Mouse (Mus musculus) layer of hippocampus, postnatal 10 days (tissue): ENCODE results near the gene Med12. TPM values are rescaled to one million over a fixed set of nuclear protein-coding genes. Genes with fewer than 3 reads are reported as not detected.
A peak's percentile ranks its signal among the peaks of the same experiment; 100 is the strongest.

ENCODE experiments used
- DNase-seq, 2 experiments: peaks; one replicate each; pipeline ENCODE4 v3.0.0; 2021; ENCODE audit warnings: low spot score in 2 of 2
- long read RNA-seq: library from polyadenylated mRNA; stranded (forward); transcript quantifications from one replicate; pipeline ENCODE4 v2.0.0, GENCODE M21; 2023
- total RNA-seq, 2 experiments: library from RNA; stranded (reverse); gene quantifications; 2 replicates each; pipeline ENCODE4 v1.2.3; 2021

Med12 gene
- 10 to 100 TPM; 34.0 to 34.5 TPM for total RNA-seq
- long read RNA-seq, full-length matches to known transcripts, result 1 of 10 reads
- long read RNA-seq, partial matches to known transcripts, result 7 of 10 reads
- long read RNA-seq, other reads (novel, unspliced or antisense), result 2 of 10 reads

DNA sequence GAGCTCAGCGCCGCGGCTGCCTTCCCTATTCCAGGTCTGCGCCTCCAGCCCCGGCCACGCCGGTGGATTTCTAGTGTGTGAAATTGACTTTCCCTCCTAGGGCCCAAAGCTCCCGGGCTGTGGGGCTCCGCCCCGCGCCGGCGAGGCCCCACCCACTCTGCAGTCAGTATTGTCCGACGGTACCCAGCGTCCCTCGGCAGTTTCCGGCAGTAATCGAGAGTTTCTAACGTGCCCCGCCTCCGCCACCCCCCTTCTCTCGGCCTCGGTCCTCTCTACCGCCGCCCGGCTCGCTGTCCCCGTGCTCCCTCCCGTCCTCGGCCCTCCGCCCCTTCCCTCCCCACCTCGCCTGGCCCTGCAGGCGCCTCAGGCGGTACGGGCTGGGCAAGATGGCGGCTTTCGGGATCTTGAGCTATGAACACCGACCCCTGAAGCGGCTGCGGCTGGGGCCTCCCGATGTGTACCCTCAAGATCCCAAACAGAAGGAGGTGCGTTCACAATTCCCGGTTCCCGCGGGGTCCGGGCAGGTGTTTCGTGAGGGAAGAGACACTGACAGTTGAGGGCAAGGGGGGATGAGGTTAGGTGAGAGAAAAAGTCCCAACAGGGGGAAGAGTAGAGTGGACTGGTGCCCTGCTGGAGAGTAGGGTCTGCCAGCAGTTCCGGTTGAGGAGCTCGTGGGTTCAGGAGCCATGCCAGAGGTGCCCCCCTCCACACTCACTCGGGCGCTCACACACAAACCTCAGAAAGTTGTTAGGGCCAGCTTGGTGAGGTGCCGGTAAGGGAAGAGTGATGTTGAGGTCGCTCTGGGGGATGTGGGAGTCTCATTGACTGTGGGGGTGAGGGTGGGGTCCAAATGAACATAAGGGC is at the start of gene Med12:
Med12 (plus strand) TSS at position 156 of the 864 bp plus-strand sequence.
- DNase-seq, result peak; percentile 77 to 83

DNA sequence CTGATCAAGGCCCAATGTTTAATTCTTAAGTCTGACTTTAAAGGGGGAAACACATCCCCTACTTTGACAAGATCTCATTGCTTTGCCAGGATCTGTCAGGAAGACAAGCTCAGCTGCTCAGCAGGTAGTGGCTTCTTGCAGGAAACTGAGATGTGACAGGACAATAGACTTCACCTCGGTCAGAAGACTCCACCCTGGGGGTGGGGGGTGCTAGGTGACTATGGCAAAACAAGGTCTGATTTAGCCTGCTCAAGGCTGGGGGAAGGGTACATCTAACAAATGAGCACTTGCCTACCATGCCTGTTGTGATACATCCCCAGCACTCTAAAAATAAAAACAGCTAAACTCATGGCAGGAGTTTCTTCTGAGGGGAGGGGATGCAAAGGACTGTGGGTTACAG is 28.8 kb upstream of the Med12 start:
- no peak for DNase-seq

DNA sequence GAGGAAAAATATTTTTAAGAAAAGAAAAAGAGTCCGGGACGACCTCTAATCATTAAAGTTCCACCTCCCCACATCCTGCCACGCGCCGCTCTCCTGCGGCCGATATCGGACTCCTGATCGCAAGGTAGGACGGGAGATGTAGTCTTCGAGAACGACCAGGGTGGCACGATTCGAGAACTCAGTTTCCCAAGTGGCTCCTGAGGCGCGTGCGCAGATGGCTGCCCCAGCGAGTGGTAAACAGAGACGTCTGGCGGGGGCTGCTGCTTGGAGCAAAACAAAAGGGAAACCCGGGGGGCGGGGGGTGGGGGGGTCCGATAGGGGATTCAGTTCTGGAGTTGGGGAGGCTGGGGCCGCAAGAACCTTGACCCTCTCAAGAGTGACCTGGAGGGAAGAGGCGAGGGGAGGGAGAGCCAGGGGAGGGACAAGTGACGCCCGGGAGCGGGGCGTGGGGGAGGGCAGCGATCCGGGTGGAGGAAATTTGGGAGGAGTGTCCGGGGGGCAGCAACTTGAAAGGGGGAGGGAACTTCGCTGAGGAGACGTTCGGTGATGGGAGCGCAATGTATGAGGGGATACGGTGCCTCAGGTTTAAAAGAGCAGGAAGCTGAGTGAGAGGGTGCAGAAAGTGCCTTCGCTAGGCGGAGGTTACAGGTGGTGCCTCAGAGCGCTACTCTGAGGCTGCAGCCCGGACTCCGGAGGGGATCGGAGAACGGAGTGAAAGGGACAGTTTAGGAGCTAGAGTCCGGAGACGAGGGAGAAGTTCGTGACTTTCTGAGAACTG is 19.7 kb upstream of the Med12 start, which contains the start of gene Foxo4:
Foxo4 (plus strand) TSS at position 577 of the 778 bp plus-strand sequence.
- DNase-seq, result peak; percentile 73 to 83

DNA sequence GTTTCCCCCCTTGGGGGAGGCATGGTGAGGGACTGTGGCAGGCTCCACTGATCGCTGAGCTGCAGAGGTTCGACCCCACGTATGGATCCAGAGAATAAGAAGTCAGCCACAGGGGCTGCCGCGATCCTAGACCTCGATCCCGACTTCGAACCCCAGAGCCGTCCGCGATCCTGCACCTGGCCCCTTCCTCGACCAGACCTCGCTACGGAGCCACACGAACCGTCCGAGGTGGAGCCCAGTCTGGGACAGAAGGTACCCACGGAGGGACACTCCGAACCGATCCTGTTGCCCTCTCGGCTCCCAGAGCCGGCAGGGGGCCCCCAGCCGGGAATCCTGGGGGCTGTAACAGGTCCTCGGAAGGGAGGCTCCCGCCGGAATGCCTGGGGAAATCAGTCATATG is 19.1 kb upstream of the Med12 start:
- DNase-seq, result no peak

DNA sequence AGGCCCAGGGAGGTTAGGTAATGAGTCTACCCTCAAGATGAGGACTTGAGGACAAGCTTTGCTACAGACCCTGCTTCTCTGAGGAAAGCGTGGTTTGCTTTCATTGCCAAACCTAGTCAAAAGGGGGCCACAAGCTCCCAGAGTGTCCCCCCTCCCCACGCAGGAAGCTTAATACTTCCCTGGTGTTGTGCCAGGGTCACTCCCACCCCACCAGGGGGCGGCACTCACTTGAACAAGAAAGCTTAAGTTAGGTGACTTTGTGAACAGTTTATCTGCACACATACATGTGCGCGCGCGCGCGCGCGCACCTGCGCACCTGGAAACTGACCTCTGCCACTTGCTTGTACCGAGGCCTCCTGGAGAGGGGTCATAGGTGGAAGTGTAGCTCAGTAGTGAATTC is 17.2 kb upstream of the Med12 start:
- no peak for DNase-seq

DNA sequence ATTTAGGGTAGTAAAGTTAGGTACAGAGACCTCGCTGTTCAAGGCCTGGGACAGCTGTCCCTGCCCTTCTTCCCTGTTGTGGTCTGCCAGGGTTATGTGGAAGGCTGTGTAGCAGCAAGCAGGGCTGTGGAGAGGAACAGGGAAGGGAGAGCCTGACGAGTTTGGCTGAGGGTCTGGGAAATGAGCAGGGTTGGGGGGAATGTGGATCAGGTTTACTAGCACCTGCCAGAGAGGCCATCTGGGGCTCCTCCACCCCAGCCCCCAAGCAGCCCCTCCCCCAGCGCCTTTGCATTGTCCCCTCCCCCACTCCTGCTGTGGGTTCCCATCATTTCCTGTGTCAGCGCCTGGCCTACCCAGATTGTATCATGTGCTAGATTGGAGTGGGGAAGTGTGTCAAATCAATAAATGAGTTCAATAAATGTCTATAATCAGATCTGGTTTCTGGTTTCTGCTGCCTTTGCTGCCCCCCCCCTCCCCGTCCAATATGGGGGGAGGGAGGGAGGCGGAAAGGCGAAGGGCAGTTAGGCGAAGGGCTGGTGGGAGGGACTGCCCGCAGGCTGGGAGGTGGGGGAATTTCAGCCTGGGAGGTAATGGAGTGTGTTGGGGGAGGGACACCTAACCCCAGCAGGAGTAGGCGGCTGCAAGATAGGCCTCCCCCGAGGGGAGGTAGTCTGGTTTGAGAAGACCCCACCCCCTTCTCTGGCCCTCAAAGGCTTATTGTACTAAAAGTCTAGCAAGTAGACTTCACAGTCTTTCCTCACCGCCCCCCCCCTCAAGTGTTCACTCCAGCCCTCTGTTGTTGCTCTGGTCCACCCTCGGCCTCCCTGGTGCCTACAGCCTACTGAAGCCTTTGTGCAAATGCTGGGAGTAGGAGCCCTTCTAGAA is 13.1 kb upstream of the Med12 start:
- peak in 1 of 2 experiments; percentile 10 for DNase-seq

DNA sequence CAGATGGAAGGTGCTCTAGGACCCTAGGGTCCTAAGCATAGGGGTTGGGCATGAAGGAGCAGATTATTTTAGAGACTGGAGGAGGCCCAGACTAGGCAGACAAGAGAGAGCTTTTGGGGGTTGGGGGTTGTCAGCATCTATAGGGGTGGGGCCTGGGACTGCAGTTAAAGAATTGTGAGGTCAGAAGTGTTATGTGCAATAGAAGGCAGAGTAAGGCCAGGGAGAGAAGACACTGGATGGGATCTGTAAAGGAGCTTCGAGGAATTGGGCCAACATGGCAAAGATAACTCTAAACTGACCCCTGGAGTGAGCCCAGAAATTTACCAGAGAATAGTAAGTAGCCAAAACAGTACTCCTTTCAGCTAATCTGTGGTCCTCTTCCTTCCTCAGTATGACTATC is 9.9 kb upstream of the Med12 start, which contains the start of gene Gm614:
Gm614 (minus strand) TSS at position 101 of the 400 bp plus-strand sequence.
- DNase-seq, result no peak

DNA sequence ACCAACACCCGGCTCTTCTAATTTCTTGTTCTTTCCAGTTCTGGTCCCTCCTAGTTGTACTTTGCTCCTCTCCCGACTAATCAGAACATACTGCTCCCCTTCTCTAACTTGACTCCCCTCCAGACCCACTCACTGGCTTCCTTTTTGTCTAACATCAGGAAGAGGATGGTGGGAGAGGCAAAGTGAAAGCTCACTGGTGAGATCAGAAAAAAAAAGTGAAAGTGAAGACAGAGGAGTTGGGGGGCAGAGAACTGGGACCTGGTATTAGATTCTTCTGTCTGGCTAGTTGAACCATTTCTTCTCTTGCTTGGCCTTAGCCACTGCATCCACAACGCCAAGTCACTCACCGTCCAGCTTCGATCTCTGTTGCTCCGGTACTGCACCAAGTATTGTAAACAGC is 7.2 kb upstream of the Med12 start:
- no peak for DNase-seq

DNA sequence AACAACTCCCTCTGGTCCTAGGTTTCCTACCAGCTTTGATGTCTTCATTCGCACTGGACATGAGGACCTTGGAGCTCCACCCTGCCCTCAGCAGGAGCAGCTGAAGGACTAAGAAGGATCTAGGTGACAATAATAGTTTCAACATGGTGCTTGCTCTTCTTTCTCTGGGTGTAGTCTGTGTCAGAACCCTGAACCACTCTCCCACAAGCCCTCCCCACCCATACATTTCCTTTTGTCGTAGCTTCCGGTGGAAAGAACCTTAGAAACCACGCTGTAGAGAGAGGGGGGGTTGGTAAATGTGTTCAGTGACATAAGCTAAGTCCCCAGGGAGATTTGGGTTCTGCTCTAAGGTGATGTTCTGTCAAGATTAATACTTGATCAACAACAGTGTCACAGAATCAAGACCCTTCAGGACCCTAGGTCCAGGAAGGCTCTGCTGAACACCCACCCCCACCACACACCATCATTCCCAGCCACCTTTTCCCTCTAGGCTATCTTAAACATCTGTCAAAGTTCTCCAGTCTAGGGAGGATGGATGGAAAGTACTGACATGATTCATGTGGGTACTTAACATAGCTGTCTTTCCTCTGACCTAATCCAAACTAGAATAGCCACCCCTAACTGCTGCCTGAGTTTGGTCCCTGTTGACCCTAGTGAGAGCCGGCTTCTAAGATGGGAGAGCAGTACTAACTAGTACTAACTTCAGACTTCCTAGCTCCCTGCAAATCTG is 5.6 kb upstream of the Med12 start, which contains the start of gene Il2rg:
Il2rg (minus strand) TSS at position 231 of the 730 bp plus-strand sequence.
- no peak for DNase-seq

DNA sequence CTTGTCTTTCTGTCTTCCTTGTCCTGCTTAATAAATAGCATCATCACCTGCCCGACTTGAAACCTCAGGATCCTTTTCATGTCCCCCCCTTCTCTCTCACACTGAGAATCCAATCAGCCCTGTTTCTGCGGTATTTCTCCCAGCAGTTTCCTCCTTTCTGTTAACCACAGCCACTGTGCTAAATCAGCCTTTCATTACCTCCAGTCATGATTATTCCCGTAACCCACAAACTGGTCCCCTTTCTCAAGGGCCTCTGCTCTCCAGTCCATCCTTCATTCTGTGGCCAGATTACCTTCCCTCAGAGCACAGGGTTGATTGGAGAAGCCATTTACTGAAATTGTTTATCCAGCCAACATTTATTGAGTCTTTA is 5.1 kb upstream of the Med12 start, which contains the start of gene Gm20489:
Gm20489 (minus strand) TSS at position 269 of the 370 bp plus-strand sequence.
- DNase-seq, result no peak

DNA sequence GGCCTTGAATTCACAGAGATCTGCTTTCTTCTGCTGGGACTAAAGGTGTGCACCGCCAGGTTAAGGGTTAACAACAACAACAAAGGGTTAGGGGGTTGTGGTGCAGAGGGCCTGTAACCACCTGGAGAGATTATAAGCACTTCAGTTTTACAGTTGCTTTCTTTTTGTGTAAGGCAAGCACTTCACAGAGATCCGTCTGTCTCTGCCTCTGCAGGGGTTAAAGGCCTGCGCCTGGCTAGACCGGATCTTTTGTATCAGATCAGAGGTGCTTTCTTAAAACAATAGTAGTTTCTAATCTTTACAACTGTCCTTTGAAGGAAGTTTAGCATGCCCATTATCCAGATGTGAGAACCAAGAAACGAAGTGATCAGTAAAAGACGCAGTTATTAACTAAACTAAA is 420 bp upstream of the Med12 start:
- no peak for DNase-seq

DNA sequence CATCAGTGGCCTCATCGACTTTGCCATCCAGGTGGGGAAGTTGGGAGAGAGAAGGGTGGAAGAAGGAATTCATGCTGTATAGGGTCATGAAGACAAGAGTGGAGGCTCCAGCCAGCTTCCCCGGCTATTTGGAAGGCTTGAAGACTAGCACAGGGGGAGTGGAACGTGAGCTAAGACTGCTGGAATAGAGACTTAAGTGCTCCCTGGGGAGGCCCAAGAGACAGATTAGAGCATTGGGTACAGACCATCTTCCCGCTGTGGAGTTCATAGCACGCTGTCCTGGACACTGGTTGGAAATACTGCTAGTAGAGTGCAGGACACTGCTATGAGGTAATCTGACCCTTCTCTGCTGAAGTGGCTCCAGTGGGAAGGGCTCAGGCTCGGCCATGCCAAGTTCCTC is 9.0 kb downstream of the Med12 start:
- DNase-seq, result no peak

DNA sequence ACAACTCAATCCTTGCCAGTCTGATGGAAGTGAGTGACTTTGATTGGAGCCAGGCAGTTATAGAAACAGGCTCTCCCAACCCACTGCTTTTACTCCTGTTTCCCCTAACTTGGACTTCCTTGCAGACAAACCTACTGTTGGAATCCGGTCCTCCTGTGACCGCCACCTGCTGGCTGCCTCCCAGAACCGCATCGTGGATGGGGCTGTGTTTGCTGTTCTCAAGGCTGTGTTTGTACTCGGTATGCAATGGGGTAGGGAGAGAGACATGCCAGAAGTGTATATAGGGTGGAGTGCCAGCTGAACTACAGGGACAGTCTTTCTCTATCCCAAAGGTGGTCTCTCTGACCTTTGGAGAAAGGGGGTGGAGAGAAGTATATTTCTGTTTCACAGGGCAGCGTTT is 11.7 kb downstream of the Med12 start:
- DNase-seq, result peak; percentile 62 to 66

DNA sequence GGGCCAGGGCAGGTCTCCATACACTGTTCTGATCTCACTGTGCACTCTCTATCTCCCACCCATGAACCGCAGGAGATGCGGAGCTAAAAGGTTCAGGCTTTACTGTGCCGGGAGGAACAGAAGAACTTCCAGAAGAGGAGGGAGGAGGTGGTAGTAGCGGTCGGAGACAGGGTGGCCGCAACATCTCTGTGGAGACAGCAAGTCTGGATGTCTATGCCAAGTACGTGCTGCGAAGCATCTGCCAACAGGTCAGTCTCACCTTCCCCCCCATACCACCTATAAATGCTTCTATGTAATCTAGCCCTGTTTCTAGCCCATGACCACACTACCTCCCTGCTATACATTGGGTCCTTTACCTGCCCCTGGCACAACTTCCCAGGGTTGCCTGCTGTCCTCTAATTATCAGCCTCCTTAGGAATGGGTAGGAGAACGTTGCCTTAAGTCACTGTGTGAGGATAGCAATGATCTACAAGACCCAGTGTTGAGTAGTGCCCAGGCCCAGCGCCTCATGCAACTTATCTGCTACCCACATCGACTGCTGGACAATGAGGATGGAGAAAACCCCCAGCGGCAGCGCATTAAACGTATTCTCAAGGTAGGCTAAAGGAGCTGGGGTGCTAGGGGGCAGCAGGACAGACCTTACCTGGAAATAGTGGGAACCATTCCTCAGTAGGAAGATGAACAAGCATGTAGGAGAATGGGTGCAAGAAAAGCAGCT is 12.3 kb downstream of the Med12 start:
- no peak for DNase-seq

DNA sequence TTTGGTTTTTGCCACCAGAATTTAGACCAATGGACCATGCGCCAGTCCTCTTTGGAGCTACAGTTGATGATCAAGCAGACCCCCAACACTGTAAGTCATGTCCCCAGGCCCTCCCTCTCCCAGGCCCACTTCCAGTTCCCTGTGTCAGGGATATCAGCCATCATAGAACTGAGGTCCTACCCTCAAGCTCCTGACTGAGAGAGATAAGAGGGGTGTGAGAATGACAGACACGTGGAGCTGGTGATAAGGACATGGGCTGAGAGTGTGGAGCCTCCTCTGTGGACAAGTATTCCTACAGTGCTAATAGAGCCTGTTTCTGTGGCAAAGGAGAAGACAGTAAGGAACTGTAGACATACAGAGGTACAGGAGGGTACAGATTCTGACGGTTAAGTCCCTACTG is 13.7 kb downstream of the Med12 start:
- no peak for DNase-seq

DNA sequence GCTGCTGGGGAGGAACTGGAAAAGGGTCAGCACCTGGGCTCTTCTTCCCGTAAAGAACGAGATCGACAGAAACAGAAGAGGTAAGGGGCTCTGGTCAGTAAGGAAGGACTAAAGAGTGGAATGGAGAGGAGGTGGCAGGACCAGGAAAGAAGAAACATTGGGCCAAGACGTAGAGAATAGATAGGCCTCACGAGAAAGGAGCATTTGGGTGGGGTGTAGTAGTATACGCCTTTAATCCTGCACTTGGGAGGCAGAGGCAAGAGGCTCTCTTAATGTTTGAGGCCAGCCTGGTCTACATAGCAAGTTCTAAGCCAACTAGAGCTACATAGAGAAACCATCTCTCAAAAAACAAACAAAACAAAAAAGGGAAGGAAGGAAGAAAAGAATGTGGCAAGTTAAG is 14.6 kb downstream of the Med12 start:
- DNase-seq, result no peak

DNA sequence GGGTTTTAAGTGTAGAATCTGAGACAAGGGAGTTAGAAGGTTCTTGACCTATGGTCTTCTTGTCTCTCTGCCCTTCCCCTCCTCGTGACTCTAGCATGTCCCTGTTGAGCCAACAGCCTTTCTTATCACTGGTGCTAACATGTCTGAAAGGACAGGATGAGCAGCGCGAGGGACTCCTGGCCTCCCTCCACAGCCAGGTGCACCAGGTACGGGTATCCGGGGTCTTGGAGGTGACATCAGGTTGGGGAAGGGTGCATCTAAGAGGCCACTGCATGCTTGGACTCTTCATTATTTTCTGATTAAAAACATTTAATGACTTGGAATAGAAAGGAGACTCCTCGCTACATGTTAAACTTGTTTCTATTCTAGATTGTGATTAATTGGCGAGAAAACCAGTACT is 15.2 kb downstream of the Med12 start:
- DNase-seq, result no peak

DNA sequence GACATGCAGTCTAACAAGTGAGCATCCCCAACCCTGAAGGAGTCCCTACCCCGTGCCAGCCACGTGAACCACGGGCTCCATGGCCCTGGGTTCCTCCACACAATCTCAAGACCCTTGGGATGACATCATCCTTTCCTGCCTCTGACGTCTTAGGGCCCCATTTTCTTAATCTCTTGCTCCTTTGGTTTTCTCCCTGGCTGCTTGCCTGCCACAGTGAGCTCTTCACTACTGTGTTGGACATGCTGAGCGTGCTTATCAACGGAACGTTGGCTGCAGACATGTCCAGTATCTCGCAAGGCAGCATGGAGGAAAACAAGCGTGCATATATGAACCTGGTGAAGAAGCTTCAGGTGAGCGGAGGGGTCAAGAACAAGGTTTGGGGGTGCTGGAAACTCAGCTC is 16.3 kb downstream of the Med12 start:
- DNase-seq, result no peak

DNA sequence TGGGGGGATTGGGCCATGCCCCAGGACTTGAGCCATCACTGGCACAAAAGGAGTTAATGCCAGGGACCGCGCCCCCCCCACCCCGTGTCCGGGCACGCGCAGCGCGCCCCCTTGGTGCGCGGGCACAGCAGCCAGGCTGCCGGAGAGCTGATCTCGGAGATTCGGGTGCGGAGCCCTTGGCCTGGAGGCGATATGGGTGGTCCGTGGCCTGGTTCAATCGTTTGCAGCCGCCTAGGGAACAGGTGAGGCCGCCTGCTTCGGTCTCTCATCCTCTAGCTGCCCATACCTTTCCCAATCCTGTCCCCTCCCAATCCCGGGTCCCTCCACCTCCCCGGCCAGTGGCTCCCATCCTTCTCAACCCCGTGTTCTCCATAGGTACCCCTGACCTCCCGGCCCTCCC is 25.2 kb downstream of the Med12 start, which contains the start of gene Nlgn3:
Nlgn3 (plus strand) TSS at position 114 of the 400 bp plus-strand sequence.
- peak; percentile 59 to 63 for DNase-seq
